Mouse (Mus musculus): ENCODE data around the gene Taok1.
"Not testable (repeated sequence)": the region's sequence is repeated elsewhere in the genome, so short reads cannot be mapped to it uniquely, and the experiment has no call there.

Gene Taok1

DNA sequence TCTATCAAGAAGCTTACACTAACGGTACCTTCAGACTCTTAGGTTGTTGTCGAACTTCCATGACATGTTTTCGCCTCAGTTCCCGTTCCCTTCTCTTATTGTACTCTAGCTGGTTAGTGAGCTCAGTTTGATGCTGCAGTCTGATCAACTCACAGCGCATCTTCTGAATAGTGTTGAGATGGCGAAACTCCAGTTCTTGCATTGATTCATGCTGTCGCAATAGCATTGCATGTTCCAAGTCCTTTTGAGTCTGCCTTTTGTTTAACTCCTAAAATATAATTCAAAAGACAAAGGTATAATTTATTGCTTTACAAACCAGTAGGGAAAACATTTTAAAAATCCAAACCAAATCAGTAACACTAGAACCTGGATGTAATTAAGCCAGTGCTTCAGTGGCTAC, 62.4 kb downstream of the Taok1 start:
- no peak for DNase-seq

GRCm38 (mm10) chr11:77532202-77532846, 75.3 kb downstream of the Taok1 start:
- no peak for DNase-seq

GRCm38 (mm10) chr11:77530862-77531261, 76.8 kb downstream of the Taok1 start:
- no peak for DNase-seq

DNA sequence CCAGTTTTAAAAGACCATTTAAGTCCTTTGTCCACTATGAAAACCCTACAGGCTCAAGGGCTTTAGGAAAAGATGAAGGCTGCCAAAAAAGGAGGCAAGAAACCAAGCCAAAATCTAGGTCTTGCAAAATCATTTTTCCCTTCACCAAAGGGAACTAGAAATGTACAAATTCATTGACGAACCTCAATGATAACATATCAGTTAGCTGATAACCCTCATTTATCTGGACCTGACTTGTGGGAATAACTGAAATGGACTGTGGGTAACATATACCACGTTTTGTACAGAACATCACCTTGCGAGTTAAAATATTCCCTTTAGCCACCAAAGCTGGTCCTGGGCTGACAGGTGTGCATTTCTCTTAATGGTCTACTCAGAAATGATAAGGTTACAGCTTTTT, 78.0 kb downstream of the Taok1 start:
- DNase-seq, result no peak

GRCm38 (mm10) chr11:77528420-77528819, 79.2 kb downstream of the Taok1 start:
- DNase-seq, result not testable (repeated sequence)

- no peak for DNase-seq
Measured at GRCm38 (mm10) chr11:77525804-77526486, 81.7 kb downstream of the Taok1 start.

DNA sequence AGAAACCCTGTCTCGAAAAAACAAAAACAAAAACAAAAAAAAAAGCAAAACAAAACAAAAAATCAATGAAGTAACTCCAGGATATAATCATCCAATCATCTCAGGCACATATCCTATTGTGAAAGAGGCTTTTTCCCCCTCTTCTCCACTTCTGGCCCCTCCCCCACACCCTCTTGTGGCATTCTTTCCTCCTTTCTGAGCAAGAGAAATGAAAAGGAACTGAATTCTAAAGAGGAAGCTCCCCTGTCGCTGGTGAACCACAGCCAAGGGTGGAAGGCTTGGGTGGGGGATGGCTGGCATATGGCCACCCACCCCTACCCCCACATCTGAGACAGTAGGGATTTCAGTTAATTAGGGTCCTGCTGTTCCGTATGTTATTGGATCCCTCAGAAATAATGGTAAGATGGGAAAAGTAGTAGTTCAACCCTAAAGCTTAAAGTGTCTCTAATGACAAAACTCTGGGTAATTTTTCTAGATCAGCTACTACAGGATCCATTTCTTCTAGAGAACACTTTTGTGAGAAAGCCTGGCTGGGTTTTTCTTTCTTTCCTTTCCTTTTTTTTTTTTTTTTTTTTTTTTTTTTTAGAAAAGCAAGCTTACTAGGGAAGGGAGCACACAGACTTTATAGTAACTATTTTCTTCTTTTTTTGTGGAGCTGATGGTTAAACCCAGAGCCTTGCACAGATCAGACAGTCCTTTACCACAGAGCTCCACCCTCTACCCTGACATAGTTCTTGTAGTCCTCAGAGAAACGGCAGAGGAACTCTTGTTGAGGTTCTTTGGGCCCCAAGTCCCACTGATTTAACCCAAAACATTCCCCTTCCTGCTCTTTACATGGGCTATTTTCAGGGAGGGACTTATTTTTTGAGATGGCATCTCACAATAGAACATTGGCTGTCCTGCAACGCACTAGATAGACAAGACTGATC, 86.8 kb downstream of the Taok1 start:
- no peak for DNase-seq

- DNase-seq, result no peak
Measured at GRCm38 (mm10) chr11:77519043-77519442, 88.6 kb downstream of the Taok1 start, which contains the start of gene Gm10392. Gene Gm10392 (minus strand): TSS chr11:77519198.

GRCm38 (mm10) chr11:77518051-77518798, 89.4 kb downstream of the Taok1 start:
- DNase-seq, result no peak

- no peak for DNase-seq
Measured at GRCm38 (mm10) chr11:77516553-77517425, 90.8 kb downstream of the Taok1 start.

- DNase-seq, result no peak
Measured at GRCm38 (mm10) chr11:77515637-77516552, 91.7 kb downstream of the Taok1 start, which contains the start of gene Trp53i13. Gene Trp53i13 (minus strand): TSS chr11:77515980.

DNA sequence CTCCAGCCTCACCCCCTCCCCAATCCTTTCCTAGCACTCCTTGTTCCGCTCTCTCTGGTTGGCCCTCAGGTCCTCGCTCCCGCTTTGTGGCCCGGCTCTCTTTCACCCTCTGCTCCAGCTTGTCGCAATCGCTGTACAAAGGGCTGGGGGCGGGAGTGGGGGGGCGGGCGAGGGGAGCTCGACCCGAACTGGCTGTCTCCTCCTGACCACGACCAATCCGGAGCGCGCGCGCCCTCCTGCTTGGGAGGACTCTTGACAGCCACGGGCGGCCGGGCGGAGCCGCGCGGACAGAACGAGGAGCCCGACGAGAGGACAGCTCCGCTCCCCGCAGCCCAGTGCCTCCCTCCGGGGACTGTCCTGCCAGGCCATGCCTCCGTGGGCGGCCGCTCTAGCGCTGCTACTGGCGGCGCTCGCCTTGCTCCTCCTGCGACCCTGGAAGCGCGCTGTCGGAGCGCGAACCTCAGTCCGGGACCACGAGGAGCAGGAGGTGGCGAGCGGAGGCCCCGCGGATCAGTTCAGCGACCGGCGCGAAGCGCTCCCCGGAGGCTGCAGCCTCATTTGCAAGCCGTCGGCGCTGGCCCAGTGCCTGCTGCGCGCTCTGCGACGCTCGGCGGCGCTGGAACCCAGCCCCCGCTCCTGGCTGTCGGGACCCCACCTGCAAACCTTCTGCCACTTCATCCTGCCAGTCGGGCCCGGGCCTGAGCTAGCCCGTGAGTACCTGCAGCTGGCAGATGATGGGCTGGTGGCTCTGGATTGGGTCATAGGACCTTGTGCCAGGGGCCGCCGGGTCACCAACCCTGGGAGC, 92.6 kb downstream of the Taok1 start, which contains the start of gene Abhd15:
Abhd15 (plus strand) TSS at position 290 of the 805 bp plus-strand sequence.
- peak in 1 of 2 experiments; percentile 47 for DNase-seq

DNA sequence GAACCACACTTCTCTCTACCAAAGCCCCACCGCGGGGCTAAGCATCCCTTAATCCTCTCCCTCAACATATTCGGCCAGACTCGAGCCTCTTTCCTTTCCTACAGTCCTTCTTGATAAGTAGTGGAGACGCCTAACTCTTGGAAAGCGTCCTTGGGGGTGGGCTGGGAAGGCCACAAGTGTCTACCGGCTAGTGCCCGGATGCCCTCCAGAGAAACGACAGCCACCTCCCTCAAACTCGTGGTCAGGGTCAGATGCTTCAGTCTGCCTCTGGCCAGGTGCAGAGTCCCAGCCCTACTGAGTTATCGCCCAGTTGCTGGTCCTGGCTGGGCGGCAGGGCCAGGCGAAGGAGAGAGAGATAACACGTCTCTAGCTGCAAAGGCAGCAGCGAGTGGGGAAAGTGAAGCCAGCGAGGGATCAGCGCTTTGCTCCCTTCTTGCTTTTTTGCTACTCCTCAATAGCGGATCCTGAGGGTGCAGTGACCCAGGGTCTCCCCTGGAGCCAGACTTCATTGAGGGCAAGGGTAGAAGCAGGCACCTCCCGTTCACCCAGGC, 93.3 kb downstream of the Taok1 start:
- DNase-seq, result no peak

- no peak for DNase-seq
Measured at GRCm38 (mm10) chr11:77513811-77514170, 93.8 kb downstream of the Taok1 start.

DNA sequence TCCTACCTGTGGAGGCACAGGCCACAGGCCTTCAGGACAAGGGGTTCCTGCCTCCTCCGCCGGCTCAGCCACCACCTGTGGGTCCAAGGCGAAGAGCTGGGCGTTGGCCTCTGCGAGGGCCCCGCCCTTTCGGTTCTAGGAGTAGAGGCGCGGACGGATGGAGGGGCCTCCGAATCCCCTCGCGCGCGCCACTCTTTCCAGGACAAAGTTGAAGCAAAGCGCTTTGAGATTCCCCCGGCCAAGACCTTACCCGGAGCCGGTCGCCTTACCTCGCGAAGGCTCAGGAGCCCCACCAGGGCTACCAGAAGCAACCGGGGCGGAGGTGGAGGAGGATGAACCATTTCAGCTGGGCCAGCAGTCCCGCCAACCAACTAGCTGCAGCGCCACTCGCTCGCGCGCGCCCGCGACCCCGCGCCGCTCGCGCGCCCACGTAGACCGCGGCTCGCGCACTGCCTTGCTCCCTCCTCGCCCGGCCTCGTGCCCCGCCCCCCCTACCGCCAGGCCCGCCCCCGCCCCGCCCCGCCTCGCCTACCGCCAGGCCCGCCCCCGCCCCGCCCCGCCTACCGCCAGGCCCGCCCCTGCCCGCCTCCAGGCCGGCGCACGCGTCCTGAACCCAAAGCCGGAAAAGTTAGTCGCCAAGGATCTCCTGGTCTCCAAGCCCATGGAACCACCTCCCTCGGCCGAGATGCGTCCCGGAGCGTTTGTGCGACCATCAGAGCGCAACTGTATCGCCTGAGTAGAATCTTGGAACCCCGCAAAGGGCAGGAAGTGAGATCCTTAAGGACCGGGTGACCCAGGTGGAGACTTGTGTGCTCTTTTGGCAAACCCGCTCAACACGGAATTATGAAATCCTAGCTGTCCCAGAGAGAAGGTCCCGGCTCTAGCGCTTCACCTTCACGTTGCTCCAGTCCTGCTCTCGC, 94.5 kb downstream of the Taok1 start:
- DNase-seq, result peak; percentile 72 to 85

DNA sequence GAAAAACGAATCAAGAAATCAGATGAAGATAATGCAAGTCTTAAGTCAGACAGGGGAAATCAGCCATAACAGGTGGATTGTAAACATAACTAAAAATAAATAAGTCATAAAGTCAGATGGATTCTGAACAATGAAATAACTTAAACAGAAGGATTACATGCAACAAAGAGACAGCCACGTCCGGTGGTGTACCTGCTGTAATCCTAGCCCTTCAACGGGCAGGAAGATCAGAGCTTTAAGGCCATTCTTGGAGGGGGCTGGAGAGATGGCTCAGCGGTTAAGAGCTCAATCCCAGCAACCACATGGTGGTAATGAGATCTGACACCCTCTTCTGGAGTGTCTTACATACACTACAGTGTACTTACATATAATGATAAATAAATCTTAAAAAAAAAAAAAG, 96.3 kb downstream of the Taok1 start:
- no peak for DNase-seq

DNA sequence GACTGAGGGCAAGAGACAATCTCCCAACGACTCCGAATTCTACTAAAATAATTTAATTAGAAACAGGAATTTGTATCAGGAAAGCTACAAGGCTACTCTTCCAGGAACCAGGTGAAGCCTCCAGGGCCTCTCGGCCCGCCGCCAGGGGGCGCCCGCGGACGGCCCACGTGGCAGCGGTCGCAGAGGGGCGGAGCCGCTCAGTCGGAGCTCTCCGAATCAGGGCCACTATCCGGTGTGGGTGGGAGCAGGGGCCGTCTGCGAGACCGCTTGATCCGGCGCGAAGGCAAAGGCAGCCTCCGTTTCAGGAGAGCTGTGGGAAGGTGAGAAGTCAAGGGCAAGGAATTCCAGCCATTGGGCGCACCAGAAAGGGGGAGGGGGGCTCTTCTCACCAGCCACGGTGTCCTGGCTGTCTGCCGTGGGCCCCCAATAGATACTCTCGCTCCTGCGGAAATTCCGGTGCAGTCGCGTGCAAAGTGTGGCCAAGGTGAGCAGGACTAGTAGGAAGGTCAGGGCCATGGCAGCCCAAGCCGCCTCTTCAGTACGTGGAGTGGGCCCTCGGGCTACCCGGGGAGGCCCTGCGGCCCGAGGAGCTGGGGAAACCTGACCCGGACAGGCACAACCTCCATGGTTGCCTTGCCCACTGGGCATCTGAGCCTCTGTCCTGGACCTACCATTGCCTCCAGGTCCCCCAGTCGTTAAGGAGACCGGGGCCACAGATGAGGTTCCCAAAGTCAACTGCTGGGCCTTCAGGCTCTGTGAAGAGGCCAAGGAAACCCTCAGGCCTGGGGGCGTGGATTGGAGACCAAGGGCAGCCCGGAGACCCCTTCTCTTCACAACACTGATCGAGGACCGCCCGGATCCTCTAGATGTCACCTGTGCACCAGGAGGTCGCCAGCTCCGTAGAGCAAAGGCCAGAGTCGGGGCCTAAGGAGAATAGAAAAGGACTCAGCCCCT, 99.3 kb downstream of the Taok1 start:
- DNase-seq, result peak; percentile 76 to 84
